Comparison of ENCODE assay signal across 8 mouse cellular contexts in genomic region chr15:79435191-79435671, GRCm38 (mm10). TPM values are rescaled to one million over a fixed set of nuclear protein-coding genes. Genes with fewer than 3 reads are reported as not detected.
A peak's percentile ranks its signal among the peaks of the same experiment; 100 is the strongest.
DNase-seq lines count a peak whose midpoint lies in the region; ATAC-seq lines count a peak whose summit lies in the region.

No protein-coding gene starts in this region.

- H3K36me3 ChIP-seq in forebrain, embryonic 13.5 days (ENCODE audit: poor library complexity, severe bottlenecking), result peaks cover 86% of the 10 kb centered on the region
- H3K36me3 ChIP-seq in forebrain, embryonic 15.5 days, result peaks cover 65% of the 10 kb centered on the region

- peaks cover 56% of the 10 kb centered on the region for H3K4me1 ChIP-seq in forebrain, embryonic 13.5 days
- H3K4me1 ChIP-seq in forebrain, embryonic 15.5 days, result peaks cover 51% of the 10 kb centered on the region

- no peaks in the 10 kb centered on the region for H3K9me3 ChIP-seq in forebrain, embryonic 13.5 days (replicated peaks)
- no peaks in the 10 kb centered on the region for H3K9me3 ChIP-seq in forebrain, embryonic 15.5 days

- H3K9ac ChIP-seq in forebrain, embryonic 13.5 days, result 0 out of 2 replicates have a peak overlapping the region, but pooled peaks have one; percentile 40
- no peak overlapping the region for H3K9ac ChIP-seq in forebrain, embryonic 15.5 days (replicated peaks)

- H3K4me3 ChIP-seq in forebrain, embryonic 13.5 days, result no peak overlapping the region
- H3K4me3 ChIP-seq in forebrain, embryonic 15.5 days, result no peak overlapping the region

- WGBS in forebrain, embryonic 13.5 days, result 47% methylated on average over 7 of the region's 7 CpGs
- WGBS in forebrain, embryonic 15.5 days, result 34% methylated on average over 7 of the region's 7 CpGs

- H3K27me3 ChIP-seq in forebrain, embryonic 13.5 days, result no peaks in the 10 kb centered on the region
- H3K27me3 ChIP-seq in forebrain, embryonic 15.5 days, result no peaks in the 10 kb centered on the region

- peak; percentile 95 for DNase-seq in 416B (ENCODE audit: low read depth)
- peak; percentile 35 for DNase-seq in embryo, embryonic 9.5 days (ENCODE audit: extremely low spot score)
- peak; percentile 54 for DNase-seq in kidney, adult 18-20 months
- DNase-seq in lung, postnatal 36 days, result peak; percentile 73
- no peak for DNase-seq in thymus, adult 18-20 months
- DNase-seq in cerebellum, adult 18-20 months, result no peak

- no peak overlapping the region for H3K27ac ChIP-seq in forebrain, embryonic 13.5 days
- H3K27ac ChIP-seq in forebrain, embryonic 15.5 days (replicated peaks), result no peak overlapping the region

- no peak for ATAC-seq in forebrain, embryonic 13.5 days
- no peak for ATAC-seq in forebrain, embryonic 15.5 days (replicated peaks)

- no peak overlapping the region for H3K4me2 ChIP-seq in forebrain, embryonic 13.5 days
- H3K4me2 ChIP-seq in forebrain, embryonic 15.5 days (replicated peaks), result no peak overlapping the region

RNA-seq across cellular contexts. Expression of gene Csnk1e, which starts 20.1 kb away (rescaled TPM):
- 200 and 208 TPM in 2 replicates for polyA plus RNA-seq in forebrain, embryonic 13.5 days (2015; fragmentation: Nextera tagmentation; extraction: Ambion mirVana)
- 316 and 323 TPM in 2 replicates for polyA plus RNA-seq in forebrain, embryonic 15.5 days (2015; fragmentation: Nextera tagmentation; extraction: Ambion mirVana)

RNA-seq across cellular contexts. Expression of gene Tmem184b, which starts 31.9 kb away (rescaled TPM):
- polyA plus RNA-seq in forebrain, embryonic 13.5 days (2015; fragmentation: Nextera tagmentation; extraction: Ambion mirVana), result 29.4 and 31.3 TPM in 2 replicates
- polyA plus RNA-seq in forebrain, embryonic 15.5 days (2015; fragmentation: Nextera tagmentation; extraction: Ambion mirVana), result 37.5 and 40.8 TPM in 2 replicates

Comparison
In these comparisons a context has a peak if more than half of its experiments do, and no peak if none do; other contexts are left out.
1. DNase-seq: peak in 416B (single experiment), embryo, embryonic 9.5 days (single experiment), kidney, adult 18-20 months (single experiment) and lung, postnatal 36 days (single experiment); none in thymus, adult 18-20 months (0 of 2) and cerebellum, adult 18-20 months (0 of 2).